Mouse (Mus musculus): Measurements from ENCODE around the gene Ager. TPM values are rescaled to one million over a fixed set of nuclear protein-coding genes. Genes with fewer than 3 reads are reported as not detected.
A peak's percentile ranks its signal among the peaks of the same experiment; 100 is the strongest.

Ager gene
- polyA plus RNA-seq, 1 experiment from 2014 or later, result 2.4 TPM

- peaks cover 36% of the 10 kb centered on the region for H3K4me1 ChIP-seq (replicated peaks; ENCODE audit: control insufficient read depth, insufficient read depth, low read length)
- DNase-seq (ENCODE audit: low spot score), result peak; percentile 95
These were observed 10.8 kb upstream of the Ager start for GRCm38 (mm10) chr17:34586796-34587422.

GRCm38 (mm10) chr17:34587423-34587811 is 10.2 kb upstream of the Ager start:
- Histone ChIP-seq H3K36me3 (ENCODE audit: control insufficient read depth, insufficient read depth, low read length) (no peaks in the 10 kb centered on the region), H3K9ac (ENCODE audit: low read length) (peak overlapping the region; percentile 80), H3K27me3 (ENCODE audit: control insufficient read depth, insufficient read depth, low read length) (no peaks in the 10 kb centered on the region), H3K4me1 (replicated peaks; ENCODE audit: control insufficient read depth, insufficient read depth, low read length) (peaks cover 36% of the 10 kb centered on the region), H3K4me3 (ENCODE audit: low read depth, low read length) (peak overlapping the region; percentile 64), H3K9me3 (ENCODE audit: control insufficient read depth, low read length) (no peaks in the 10 kb centered on the region), H3K27ac (ENCODE audit: low read depth, low read length) (peak overlapping the region; percentile 99), H3K4me2 (ENCODE audit: low read depth, low read length, severe bottlenecking) (peak overlapping the region; percentile 87)
- under 1% methylated on average over 50 of the region's 50 CpGs for WGBS
- peak; percentile 81 for ATAC-seq (replicated peaks; ENCODE audit: low FRiP score)
- DNase-seq (ENCODE audit: low spot score), result peak; percentile 98

More at GRCm38 (mm10) chr17:34586796-34587422, 10.8 kb upstream of the Ager start:
- Histone ChIP-seq H3K9ac (ENCODE audit: low read length) (peak overlapping the region; percentile 80), H3K36me3 (ENCODE audit: control insufficient read depth, insufficient read depth, low read length) (no peaks in the 10 kb centered on the region), H3K27ac (ENCODE audit: low read depth, low read length) (peak overlapping the region; percentile 99), H3K4me2 (ENCODE audit: low read depth, low read length, severe bottlenecking) (peak overlapping the region; percentile 87), H3K27me3 (ENCODE audit: control insufficient read depth, insufficient read depth, low read length) (no peaks in the 10 kb centered on the region), H3K4me3 (ENCODE audit: low read depth, low read length) (peak overlapping the region; percentile 64), H3K9me3 (ENCODE audit: control insufficient read depth, low read length) (no peaks in the 10 kb centered on the region)
- WGBS, result under 1% methylated on average over 38 of the region's 38 CpGs
- ATAC-seq (replicated peaks; ENCODE audit: low FRiP score), result peak; percentile 79

- Histone ChIP-seq H3K4me1 (replicated peaks; ENCODE audit: control insufficient read depth, insufficient read depth, low read length) (peaks cover 36% of the 10 kb centered on the region), H3K4me2 (ENCODE audit: low read depth, low read length, severe bottlenecking) (peak overlapping the region; percentile 87), H3K9ac (ENCODE audit: low read length) (peak overlapping the region; percentile 80), H3K9me3 (ENCODE audit: control insufficient read depth, low read length) (no peaks in the 10 kb centered on the region), H3K27me3 (ENCODE audit: control insufficient read depth, insufficient read depth, low read length) (no peaks in the 10 kb centered on the region), H3K4me3 (ENCODE audit: low read depth, low read length) (peak overlapping the region; percentile 64), H3K36me3 (ENCODE audit: control insufficient read depth, insufficient read depth, low read length) (no peaks in the 10 kb centered on the region), H3K27ac (ENCODE audit: low read depth, low read length) (peak overlapping the region; percentile 99)
- ATAC-seq (replicated peaks; ENCODE audit: low FRiP score) (no peak), DNase-seq (ENCODE audit: low spot score) (no peak)
- WGBS, result 4% methylated on average over 19 of the region's 19 CpGs
These were observed 9.8 kb upstream of the Ager start for GRCm38 (mm10) chr17:34587814-34588213.

- ATAC-seq (replicated peaks; ENCODE audit: low FRiP score), result no peak
- H3K4me3 ChIP-seq (ENCODE audit: low read depth, low read length), result no peak overlapping the region
- no peaks in the 10 kb centered on the region for H3K9me3 ChIP-seq (ENCODE audit: control insufficient read depth, low read length)
- H3K27me3 ChIP-seq (ENCODE audit: control insufficient read depth, insufficient read depth, low read length), result no peaks in the 10 kb centered on the region
- WGBS, result 62% methylated on average over 3 of the region's 3 CpGs
- H3K4me1 ChIP-seq (replicated peaks; ENCODE audit: control insufficient read depth, insufficient read depth, low read length), result peaks cover 36% of the 10 kb centered on the region
- no peaks in the 10 kb centered on the region for H3K36me3 ChIP-seq (ENCODE audit: control insufficient read depth, insufficient read depth, low read length)
- H3K4me2 ChIP-seq (ENCODE audit: low read depth, low read length, severe bottlenecking), result no peak overlapping the region
- no peak for DNase-seq (ENCODE audit: low spot score)
- H3K27ac ChIP-seq (ENCODE audit: low read depth, low read length), result no peak overlapping the region
- H3K9ac ChIP-seq (ENCODE audit: low read length), result no peak overlapping the region
These were observed 8.9 kb upstream of the Ager start for GRCm38 (mm10) chr17:34588767-34589166.

GRCm38 (mm10) chr17:34589206-34589605 is 8.5 kb upstream of the Ager start:
- Histone ChIP-seq H3K9ac (ENCODE audit: low read length) (peak overlapping the region; percentile 6; the same call in 1 of the 2 replicates), H3K4me2 (ENCODE audit: low read depth, low read length, severe bottlenecking) (no peak overlapping the region), H3K4me1 (replicated peaks; ENCODE audit: control insufficient read depth, insufficient read depth, low read length) (peaks cover 37% of the 10 kb centered on the region), H3K27me3 (ENCODE audit: control insufficient read depth, insufficient read depth, low read length) (no peaks in the 10 kb centered on the region), H3K27ac (ENCODE audit: low read depth, low read length) (no peak overlapping the region), H3K9me3 (ENCODE audit: control insufficient read depth, low read length) (no peaks in the 10 kb centered on the region), H3K4me3 (ENCODE audit: low read depth, low read length) (no peak overlapping the region), H3K36me3 (ENCODE audit: control insufficient read depth, insufficient read depth, low read length) (no peaks in the 10 kb centered on the region)
- ATAC-seq (replicated peaks; ENCODE audit: low FRiP score) (no peak), DNase-seq (ENCODE audit: low spot score) (no peak)
- 56% methylated on average over 7 of the region's 7 CpGs for WGBS

- 31% methylated on average over 7 of the region's 7 CpGs for WGBS
- H3K36me3 ChIP-seq (ENCODE audit: control insufficient read depth, insufficient read depth, low read length), result no peaks in the 10 kb centered on the region
- ATAC-seq (replicated peaks; ENCODE audit: low FRiP score), result no peak
These were observed 8.0 kb upstream of the Ager start, which contains the start of gene Gpsm3 for GRCm38 (mm10) chr17:34589681-34590101. TSS of gene Gpsm3 (plus strand) at chr17:34589806.

GRCm38 (mm10) chr17:34590154-34590987 is 7.3 kb upstream of the Ager start:
- H3K27ac ChIP-seq (ENCODE audit: low read depth, low read length), result peak overlapping the region; percentile 100
- 59% methylated on average over 15 of the region's 15 CpGs for WGBS
- H3K36me3 ChIP-seq (ENCODE audit: control insufficient read depth, insufficient read depth, low read length), result no peaks in the 10 kb centered on the region; the same call in 1 of the 2 replicates
- H3K4me1 ChIP-seq (replicated peaks; ENCODE audit: control insufficient read depth, insufficient read depth, low read length), result peaks cover 39% of the 10 kb centered on the region
- H3K4me2 ChIP-seq (ENCODE audit: low read depth, low read length, severe bottlenecking), result peak overlapping the region; percentile 95; the same call in 1 of the 2 replicates
- H3K9ac ChIP-seq (ENCODE audit: low read length), result peak overlapping the region; percentile 99; the same call in 1 of the 2 replicates
- H3K4me3 ChIP-seq (ENCODE audit: low read depth, low read length), result no peak overlapping the region
- DNase-seq (ENCODE audit: low spot score) (peak; percentile 57), ATAC-seq (replicated peaks; ENCODE audit: low FRiP score) (no peak)
- H3K27me3 ChIP-seq (ENCODE audit: control insufficient read depth, insufficient read depth, low read length), result no peaks in the 10 kb centered on the region
- H3K9me3 ChIP-seq (ENCODE audit: control insufficient read depth, low read length), result no peaks in the 10 kb centered on the region

More at GRCm38 (mm10) chr17:34589681-34590101, 8.0 kb upstream of the Ager start, which contains the start of gene Gpsm3:
- no peaks in the 10 kb centered on the region for H3K27me3 ChIP-seq (ENCODE audit: control insufficient read depth, insufficient read depth, low read length)
- peak within 1 kb of the TSS; percentile 100; the same call in 1 of the 2 replicates for H3K27ac ChIP-seq (ENCODE audit: low read depth, low read length)
- DNase-seq (ENCODE audit: low spot score), result no peak
- peak within 1 kb of the TSS; percentile 99; the same call in 1 of the 2 replicates for H3K9ac ChIP-seq (ENCODE audit: low read length)
- peaks cover 37% of the 10 kb centered on the region for H3K4me1 ChIP-seq (replicated peaks; ENCODE audit: control insufficient read depth, insufficient read depth, low read length)
- 0 out of 2 replicates have a peak within 1 kb of the TSS, but pooled peaks have one; percentile 15 for H3K4me2 ChIP-seq (ENCODE audit: low read depth, low read length, severe bottlenecking)
- H3K4me3 ChIP-seq (ENCODE audit: low read depth, low read length), result no peak within 1 kb of the TSS
- no peaks in the 10 kb centered on the region for H3K9me3 ChIP-seq (ENCODE audit: control insufficient read depth, low read length)
